Mouse (Mus musculus): Measurements from ENCODE around the gene Tmtc1.

Tmtc1 gene

GRCm38 (mm10) chr6:148246544-148246943, 197.6 kb downstream of the Tmtc1 start:
- no peak for DNase-seq (ENCODE audit: low read depth in 1 of 2, low spot score in 2 of 2)

DNA sequence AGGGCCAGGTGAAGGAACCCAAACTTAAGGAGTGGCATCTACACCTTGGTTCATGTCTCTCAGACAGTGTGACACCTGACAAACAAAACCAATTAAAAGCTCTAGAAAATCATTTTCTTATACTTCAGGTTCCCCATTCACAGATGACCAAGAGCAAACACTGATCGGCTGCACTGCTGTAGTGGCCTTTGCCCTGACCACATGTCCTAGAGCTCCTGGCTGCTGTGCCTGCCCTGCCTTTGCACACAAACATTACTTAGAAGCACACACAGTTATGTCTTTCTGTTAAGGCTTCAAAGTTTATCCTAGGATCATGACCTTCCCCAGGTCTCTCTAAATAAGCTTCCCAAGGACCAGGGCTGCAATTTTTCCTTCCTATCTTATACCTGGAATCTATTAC, 199.4 kb downstream of the Tmtc1 start:
- DNase-seq (ENCODE audit: low read depth in 1 of 2, low spot score in 2 of 2), result no peak

GRCm38 (mm10) chr6:148242304-148242703, 201.9 kb downstream of the Tmtc1 start:
- no peak for DNase-seq (ENCODE audit: low read depth in 1 of 2, low spot score in 2 of 2)

DNA sequence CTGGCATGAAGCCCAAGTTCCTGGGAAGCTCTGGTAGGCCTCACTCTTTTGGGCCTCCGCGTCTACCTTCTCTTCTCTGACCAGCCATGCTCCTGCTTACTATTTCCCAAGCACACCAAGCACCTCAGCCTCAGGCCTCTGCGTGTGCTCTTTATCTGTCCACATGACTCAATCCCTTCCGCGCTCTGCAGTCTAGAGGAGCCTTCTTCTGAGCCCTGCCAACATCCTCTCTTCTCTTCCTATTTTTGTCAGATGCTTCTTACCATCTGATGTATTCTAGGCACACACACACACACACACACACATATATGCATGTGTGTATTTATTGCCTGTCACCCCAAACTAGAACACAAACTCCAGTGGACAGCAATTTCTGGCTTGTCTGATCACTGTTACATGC, 202.5 kb downstream of the Tmtc1 start:
- no peak for DNase-seq (ENCODE audit: low read depth in 1 of 2, low spot score in 2 of 2)

- no peak for DNase-seq (ENCODE audit: low read depth in 1 of 2, low spot score in 2 of 2)
Measured at GRCm38 (mm10) chr6:148239311-148239710, 204.9 kb downstream of the Tmtc1 start.

DNA sequence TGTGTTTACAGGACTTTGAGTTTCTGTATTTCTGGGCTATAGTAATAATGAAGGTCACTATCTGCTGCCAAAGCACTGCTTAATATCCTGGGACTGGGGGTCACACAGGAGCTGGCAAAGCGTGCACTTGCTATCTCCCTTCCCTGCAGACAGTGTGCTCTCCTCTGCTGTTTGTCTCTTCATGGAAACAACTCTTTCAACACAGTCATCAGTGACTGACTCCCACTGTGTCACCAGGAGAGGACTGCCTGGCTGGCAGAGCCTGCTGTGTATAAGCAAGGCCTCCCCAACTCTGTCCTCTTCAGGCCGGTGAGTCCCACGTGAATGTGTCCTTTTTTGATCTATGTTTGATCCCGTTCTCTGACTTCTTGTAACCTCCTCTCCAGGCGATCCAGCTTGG, 206.7 kb downstream of the Tmtc1 start:
- no peak for DNase-seq (ENCODE audit: low read depth in 1 of 2, low spot score in 2 of 2)

- no peak for DNase-seq (ENCODE audit: low read depth in 1 of 2, low spot score in 2 of 2)
Measured at GRCm38 (mm10) chr6:148234105-148234828, 209.9 kb downstream of the Tmtc1 start.

- no peak for DNase-seq (ENCODE audit: low read depth in 1 of 2, low spot score in 2 of 2)
Measured at GRCm38 (mm10) chr6:148227542-148227941, 216.6 kb downstream of the Tmtc1 start.

GRCm38 (mm10) chr6:148222686-148223085, 221.5 kb downstream of the Tmtc1 start:
- DNase-seq (ENCODE audit: low read depth in 1 of 2, low spot score in 2 of 2), result no peak

DNA sequence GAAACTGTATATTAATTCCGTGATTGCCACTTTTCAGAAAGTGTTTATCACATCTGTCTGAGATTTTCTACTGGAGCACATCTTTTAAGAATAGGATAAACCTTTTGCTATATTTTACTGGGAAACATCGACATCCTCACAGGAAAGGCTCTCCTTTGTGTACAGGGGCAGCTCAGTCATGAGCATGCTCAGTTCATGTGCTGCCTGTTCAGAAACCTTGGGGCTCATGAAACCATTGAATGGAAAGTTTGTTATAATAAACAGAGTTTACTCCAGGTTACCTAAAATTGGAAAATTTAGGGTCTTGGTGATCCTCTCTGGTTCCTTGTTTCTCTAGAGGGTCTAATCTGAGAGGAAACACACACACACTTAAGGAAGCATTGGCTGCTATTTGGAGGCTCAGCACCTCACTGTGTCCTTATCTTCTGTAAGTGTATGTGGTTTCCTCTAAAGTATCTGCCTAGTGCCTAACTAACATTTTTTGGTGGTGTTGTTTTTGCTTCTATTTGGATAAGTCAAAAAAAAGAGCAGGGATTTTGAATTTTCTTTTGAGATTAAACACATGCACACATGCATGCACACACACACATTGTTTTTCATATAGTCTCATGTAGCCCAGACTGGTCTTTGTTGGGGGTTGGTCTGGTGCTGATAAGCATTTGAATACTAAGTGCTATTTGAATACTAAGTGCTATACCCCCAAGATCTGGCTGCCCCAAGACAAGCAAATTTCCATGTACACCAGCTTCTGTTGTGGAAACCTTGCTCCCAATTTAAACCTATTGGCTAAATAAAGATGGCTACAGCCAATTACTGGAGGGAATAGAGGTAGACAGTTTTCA, 225.7 kb downstream of the Tmtc1 start:
- no peak for DNase-seq (ENCODE audit: low read depth in 1 of 2, low spot score in 2 of 2)

- DNase-seq (ENCODE audit: low read depth in 1 of 2, low spot score in 2 of 2), result no peak
Measured at GRCm38 (mm10) chr6:148216752-148217151, 227.4 kb downstream of the Tmtc1 start.

DNA sequence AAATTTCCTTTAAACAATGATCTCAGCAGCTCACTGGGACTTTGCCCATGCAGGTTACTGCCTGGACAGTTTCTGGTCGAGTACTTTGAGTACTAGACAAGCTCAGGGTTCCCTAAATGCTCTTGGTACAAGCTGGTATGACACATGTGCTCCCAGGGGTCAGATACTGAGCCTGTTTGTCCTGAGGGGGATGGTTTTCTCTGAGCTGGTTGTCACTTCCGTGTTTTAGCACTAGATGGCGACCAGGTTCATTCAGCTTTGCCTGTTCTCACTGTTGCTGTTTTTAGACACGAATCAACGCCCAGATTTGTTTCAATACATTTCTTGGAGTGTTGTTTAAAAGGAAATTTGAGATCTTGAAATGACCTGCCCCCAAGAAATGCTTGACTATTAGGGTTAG, 229.4 kb downstream of the Tmtc1 start:
- peak; percentile 24 for DNase-seq (ENCODE audit: low read depth in 1 of 2, low spot score in 2 of 2)

- DNase-seq (ENCODE audit: low read depth in 1 of 2, low spot score in 2 of 2), result peak; percentile 96 to 97
Measured at GRCm38 (mm10) chr6:148211897-148212680, 232.1 kb downstream of the Tmtc1 start, which contains the start of gene Ergic2. Ergic2 (minus strand) TSS chr6:148212374.

- DNase-seq (ENCODE audit: low read depth in 1 of 2, low spot score in 2 of 2), result peak in 1 of 2 experiments; percentile 6
Measured at GRCm38 (mm10) chr6:148211391-148211876, 232.8 kb downstream of the Tmtc1 start.

GRCm38 (mm10) chr6:148207522-148207921, 236.7 kb downstream of the Tmtc1 start:
- DNase-seq (ENCODE audit: low read depth in 1 of 2, low spot score in 2 of 2), result no peak

- DNase-seq (ENCODE audit: low read depth in 1 of 2, low spot score in 2 of 2), result no peak
Measured at GRCm38 (mm10) chr6:148205134-148205533, 239.1 kb downstream of the Tmtc1 start.

- no peak for DNase-seq (ENCODE audit: low read depth in 1 of 2, low spot score in 2 of 2)
Measured at GRCm38 (mm10) chr6:148199729-148200128, 244.5 kb downstream of the Tmtc1 start.

GRCm38 (mm10) chr6:148199177-148199576, 245.0 kb downstream of the Tmtc1 start:
- no peak for DNase-seq (ENCODE audit: low read depth in 1 of 2, low spot score in 2 of 2)

DNA sequence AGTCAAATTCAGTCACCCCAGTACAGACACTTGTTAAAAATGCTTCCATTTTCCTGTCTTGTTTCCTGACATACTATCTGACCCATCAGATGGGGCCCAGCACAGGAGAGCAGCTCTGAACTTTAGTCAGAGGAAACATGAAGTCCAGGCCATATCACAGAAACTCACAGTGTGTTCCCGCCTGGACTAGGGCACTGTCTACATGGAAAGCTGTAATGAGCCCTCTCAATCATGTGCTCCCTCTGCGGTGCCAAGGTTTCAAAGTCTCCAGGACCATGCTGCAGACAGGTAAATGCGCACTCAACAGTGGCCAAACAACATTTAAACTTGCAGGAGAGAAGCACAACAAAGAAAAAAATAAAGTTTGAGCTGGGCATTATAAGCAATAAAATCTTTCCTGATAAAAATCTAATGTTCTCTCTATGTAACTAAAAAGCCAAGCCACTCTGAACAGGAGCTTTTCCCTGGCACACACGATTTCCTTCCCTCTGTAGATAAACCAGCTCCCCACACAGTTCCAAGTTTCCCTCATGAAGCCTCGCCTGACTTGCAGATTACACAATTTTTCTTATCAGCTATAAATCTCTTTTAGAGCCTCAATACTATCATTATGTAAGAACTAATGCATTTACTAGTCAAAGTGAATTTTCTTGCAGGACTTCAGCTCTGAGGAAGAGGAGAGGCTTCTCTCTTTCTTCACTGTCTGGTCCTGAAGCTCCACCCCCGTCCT, 250.1 kb downstream of the Tmtc1 start:
- no peak for DNase-seq (ENCODE audit: low read depth in 1 of 2, low spot score in 2 of 2)

DNA sequence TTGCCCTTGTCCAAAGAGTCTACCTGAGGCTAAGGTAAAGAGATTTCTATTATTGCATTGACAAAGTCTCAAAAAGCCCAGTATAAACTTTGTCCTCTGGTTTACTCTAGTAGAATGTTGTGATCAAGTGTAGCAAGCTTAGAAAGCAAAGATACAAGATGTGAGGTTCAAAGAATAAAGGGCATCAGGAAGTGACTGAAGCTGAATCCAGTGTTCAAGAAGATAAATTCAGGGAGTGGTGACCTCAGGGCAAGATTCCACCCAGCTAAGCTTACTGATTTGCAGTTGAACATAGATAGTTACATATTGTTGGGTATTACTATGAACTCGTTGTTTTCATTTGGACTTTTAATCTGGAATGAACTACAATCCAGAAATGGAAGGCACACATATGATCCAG, 258.5 kb downstream of the Tmtc1 start:
- no peak for DNase-seq (ENCODE audit: low read depth in 1 of 2, low spot score in 2 of 2)

Data from monocyte, adult 2 months (primary cell).